Mouse (Mus musculus) thymus, adult 2 months (tissue): ENCODE data around the gene Agap2. TPM values are rescaled to one million over a fixed set of nuclear protein-coding genes. Genes with fewer than 3 reads are reported as not detected.

Experiments used
- DNase-seq: peaks from one replicate; pipeline ENCODE4 v3.0.0; 2021
- H3K27ac ChIP-seq: fragments of 200-500 bp; 2 replicates; pipeline ENCODE4 v1.5.1; 2012; ENCODE audit warnings: low read length, control low read depth; ENCODE audit not compliant: control insufficient read depth, insufficient read depth
- H3K27me3 ChIP-seq: fragments of 200-500 bp; 2 replicates; pipeline ENCODE4 v1.6.1; 2012; ENCODE audit warnings: mild to moderate bottlenecking, low read length, moderate library complexity, mixed read lengths; ENCODE audit not compliant: control insufficient read depth, insufficient read depth
- H3K36me3 ChIP-seq: fragments of 200-500 bp; 2 replicates; pipeline ENCODE4 v1.6.1; 2012; ENCODE audit warnings: mild to moderate bottlenecking, low read length, moderate library complexity; ENCODE audit not compliant: control insufficient read depth, insufficient read depth
- H3K4me1 ChIP-seq: fragments of 200-500 bp; replicated peaks from 2 replicates; pipeline ENCODE4 v1.6.1; 2012; ENCODE audit warnings: low read length; ENCODE audit not compliant: control insufficient read depth, insufficient read depth
- H3K4me3 ChIP-seq: fragments of 200-500 bp; 2 replicates; pipeline ENCODE4 v1.5.1; 2012; ENCODE audit warnings: mild to moderate bottlenecking, low read length, control low read depth, moderate library complexity; ENCODE audit not compliant: control insufficient read depth, insufficient read depth
- CTCF ChIP-seq: fragments of 200-500 bp; IDR thresholded peaks from 2 replicates; pipeline ENCODE4 v1.5.1; 2012; ENCODE audit warnings: mild to moderate bottlenecking, control low read depth, low read length, moderate library complexity, borderline replicate concordance; ENCODE audit not compliant: control insufficient read depth, poor library complexity, insufficient read depth; ENCODE audit errors: extremely low read depth
- POLR2A ChIP-seq: fragments of 200-500 bp; IDR thresholded peaks from 2 replicates; pipeline ENCODE4 v1.6.1; 2012; ENCODE audit warnings: mild to moderate bottlenecking, low read length, control low read depth, moderate library complexity; ENCODE audit not compliant: control insufficient read depth, poor library complexity, insufficient read depth; ENCODE audit errors: extremely low read depth
- WGBS: fragments of 180-500 bp; shearing (Covaris S2); methylation state at CpG from one replicate; pipeline ENCODE4 v1.1.7; 2018; 5-methylcytosine and 5-hydroxymethylcytosine counted together
- polyA plus RNA-seq: library from polyadenylated mRNA; depleted of rRNA; stranded (reverse); fragments of >200 nt; gene quantifications from 2 replicates; pipeline ENCODE4 v1.2.3, GENCODE M21; 2012

Agap2 gene
- polyA plus RNA-seq, 1 experiment, result 123 TPM

DNA sequence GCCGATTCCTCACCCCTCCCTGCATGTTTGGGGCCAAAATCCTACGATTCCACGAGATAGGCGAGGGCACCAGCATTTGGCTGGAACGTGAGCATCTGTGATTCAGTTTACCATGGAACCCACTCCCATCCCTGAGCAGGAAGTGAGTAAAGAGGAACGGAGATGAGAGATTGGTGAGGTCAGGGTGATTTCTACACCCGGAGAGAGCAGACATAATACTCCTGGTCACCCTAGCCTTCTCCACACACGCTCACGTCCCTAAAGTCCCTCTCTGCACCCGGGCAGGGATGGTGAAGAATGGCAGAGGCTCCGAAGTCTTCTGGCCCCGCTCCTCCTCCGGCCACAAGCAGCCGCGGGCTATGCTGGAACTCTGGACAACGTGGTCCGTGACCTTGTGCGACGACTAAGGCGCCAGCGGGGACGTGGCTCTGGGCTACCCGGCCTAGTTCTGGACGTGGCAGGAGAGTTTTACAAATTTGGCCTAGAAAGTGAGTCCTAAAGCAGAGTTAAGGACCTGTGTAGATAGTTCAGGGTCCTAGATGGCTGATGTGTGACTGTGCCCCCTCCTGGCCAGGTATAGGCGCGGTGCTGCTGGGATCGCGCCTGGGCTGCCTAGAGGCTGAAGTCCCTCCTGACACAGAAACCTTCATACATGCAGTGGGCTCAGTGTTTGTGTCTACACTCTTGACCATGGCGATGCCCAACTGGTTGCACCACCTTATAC, 25.5 kb upstream of the Agap2 start:
- Histone ChIP-seq H3K36me3 (no peaks in the 10 kb centered on the region), H3K4me3 (no peak overlapping the region), H3K27me3 (peaks cover 18% of the 10 kb centered on the region), H3K4me1 (peaks cover 24% of the 10 kb centered on the region), H3K27ac (no peak overlapping the region)
- 7% methylated on average over 29 of the region's 29 CpGs for WGBS
- DNase-seq, result peak; percentile 25
- TF ChIP-seq POLR2A, result no peak
- TF ChIP-seq CTCF, result 0 out of 2 replicates have a peak, but pooled peaks have one; percentile 26

GRCm38 (mm10) chr10:127050119-127050474, 25.0 kb upstream of the Agap2 start:
- peaks cover 24% of the 10 kb centered on the region for H3K4me1 ChIP-seq
- 8% methylated on average over 10 of the region's 10 CpGs for WGBS
- no peak for DNase-seq
- H3K27me3 ChIP-seq, result peaks cover 18% of the 10 kb centered on the region
- no peak for TF ChIP-seq CTCF
- TF ChIP-seq POLR2A, result no peak
- H3K4me3 ChIP-seq, result no peak overlapping the region
- no peak overlapping the region for H3K27ac ChIP-seq
- no peaks in the 10 kb centered on the region for H3K36me3 ChIP-seq

GRCm38 (mm10) chr10:127054646-127055045, 20.4 kb upstream of the Agap2 start:
- H3K36me3 ChIP-seq, result no peaks in the 10 kb centered on the region
- H3K4me3 ChIP-seq, result no peak overlapping the region
- 95% methylated on average over 4 of the region's 4 CpGs for WGBS
- H3K4me1 ChIP-seq, result peaks cover 19% of the 10 kb centered on the region
- H3K27me3 ChIP-seq, result peaks cover 6% of the 10 kb centered on the region
- DNase-seq, result no peak
- no peak overlapping the region for H3K27ac ChIP-seq
- TF ChIP-seq CTCF (no peak), POLR2A (no peak)

GRCm38 (mm10) chr10:127055406-127055805, 19.7 kb upstream of the Agap2 start:
- Histone ChIP-seq H3K4me3 (no peak overlapping the region), H3K27ac (no peak overlapping the region), H3K27me3 (peaks cover 2% of the 10 kb centered on the region), H3K4me1 (peaks cover 14% of the 10 kb centered on the region), H3K36me3 (no peaks in the 10 kb centered on the region)
- no peak for DNase-seq
- WGBS, result 14% methylated on average over 8 of the region's 8 CpGs
- no peak for TF ChIP-seq POLR2A
- TF ChIP-seq CTCF, result no peak

- H3K4me1 ChIP-seq, result peaks cover 9% of the 10 kb centered on the region
- no peak overlapping the region for H3K4me3 ChIP-seq
- no peaks in the 10 kb centered on the region for H3K36me3 ChIP-seq
- no peak for DNase-seq
- 95% methylated on average over 20 of the region's 20 CpGs for WGBS
- peaks cover 2% of the 10 kb centered on the region for H3K27me3 ChIP-seq
- TF ChIP-seq CTCF (no peak), POLR2A (no peak)
- no peak overlapping the region for H3K27ac ChIP-seq
Measured at GRCm38 (mm10) chr10:127056490-127056889, 18.6 kb upstream of the Agap2 start.

DNA sequence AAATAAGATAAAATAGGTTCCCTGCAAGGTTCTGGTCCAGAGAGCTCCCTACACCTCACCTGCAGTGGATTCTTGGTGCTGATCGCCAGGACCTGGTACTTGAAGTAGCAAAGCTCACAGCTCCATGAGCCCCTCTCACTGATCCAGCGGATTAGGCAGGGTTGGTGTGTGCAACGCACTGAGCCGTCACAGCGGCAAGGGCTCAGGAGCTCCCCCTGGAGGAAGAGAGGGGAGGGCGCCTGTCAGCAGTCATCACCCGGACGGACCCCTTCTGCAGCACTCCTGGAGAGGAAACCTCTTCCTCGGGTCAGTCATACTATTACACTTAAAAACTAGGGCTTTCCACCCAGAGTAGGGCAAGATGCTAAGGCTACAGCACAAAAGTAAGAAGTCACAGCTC, 16.9 kb upstream of the Agap2 start:
- Histone ChIP-seq H3K27ac (no peak overlapping the region), H3K4me1 (peaks cover 12% of the 10 kb centered on the region), H3K27me3 (peaks cover 2% of the 10 kb centered on the region), H3K36me3 (no peaks in the 10 kb centered on the region), H3K4me3 (no peak overlapping the region)
- TF ChIP-seq CTCF (peak; percentile 98), POLR2A (no peak)
- 4% methylated on average over 9 of the region's 9 CpGs for WGBS
- DNase-seq, result peak; percentile 86
